Mouse (Mus musculus) heart, postnatal 4 days (tissue): ENCODE measurements around the gene Erc1. TPM values are rescaled to one million over a fixed set of nuclear protein-coding genes. Genes with fewer than 3 reads are reported as not detected.

Experiments
- DNase-seq: peaks from one replicate; pipeline ENCODE4 v3.0.0; 2021
- total RNA-seq, 2 experiments: library from RNA; stranded (reverse); gene quantifications; 2 replicates each; pipeline ENCODE4 v1.2.3; 2021

Erc1 gene
- total RNA-seq, 2 experiments from 2014 or later: 42.2 to 44.4 TPM

GRCm38 (mm10) chr6:119803239-119803638, 44.7 kb downstream of the Erc1 start:
- no peak for DNase-seq

GRCm38 (mm10) chr6:119796911-119797486, 51.0 kb downstream of the Erc1 start:
- DNase-seq: no peak

GRCm38 (mm10) chr6:119796291-119796690, 51.7 kb downstream of the Erc1 start:
- DNase-seq: no peak

GRCm38 (mm10) chr6:119792562-119792961, 55.4 kb downstream of the Erc1 start:
- peak; percentile 70 for DNase-seq

GRCm38 (mm10) chr6:119782416-119782815, 65.6 kb downstream of the Erc1 start:
- DNase-seq: no peak

GRCm38 (mm10) chr6:119781109-119781508, 66.9 kb downstream of the Erc1 start:
- no peak for DNase-seq

- no peak for DNase-seq
These were observed 79.2 kb downstream of the Erc1 start for GRCm38 (mm10) chr6:119768778-119769177.

GRCm38 (mm10) chr6:119764355-119764754, 83.6 kb downstream of the Erc1 start:
- no peak for DNase-seq

- DNase-seq: no peak
These were observed 88.1 kb downstream of the Erc1 start for GRCm38 (mm10) chr6:119759866-119760265.

GRCm38 (mm10) chr6:119758490-119758889, 89.5 kb downstream of the Erc1 start:
- no peak for DNase-seq

- no peak for DNase-seq
These were observed 90.2 kb downstream of the Erc1 start for GRCm38 (mm10) chr6:119757796-119758195.

- DNase-seq: no peak
These were observed 92.1 kb downstream of the Erc1 start for GRCm38 (mm10) chr6:119755866-119756265.

- no peak for DNase-seq
These were observed 98.8 kb downstream of the Erc1 start for GRCm38 (mm10) chr6:119749093-119749635.

- DNase-seq: no peak
These were observed 106.1 kb downstream of the Erc1 start for GRCm38 (mm10) chr6:119741861-119742260.

- no peak for DNase-seq
These were observed 107.4 kb downstream of the Erc1 start for GRCm38 (mm10) chr6:119740541-119740940.

GRCm38 (mm10) chr6:119738638-119739375, 109.2 kb downstream of the Erc1 start:
- DNase-seq: no peak

- DNase-seq: no peak
These were observed 110.3 kb downstream of the Erc1 start for GRCm38 (mm10) chr6:119737716-119738115.

GRCm38 (mm10) chr6:119735937-119736336, 112.0 kb downstream of the Erc1 start:
- no peak for DNase-seq

- no peak for DNase-seq
These were observed 116.8 kb downstream of the Erc1 start for GRCm38 (mm10) chr6:119731155-119731554.

- DNase-seq: no peak
These were observed 132.7 kb downstream of the Erc1 start for GRCm38 (mm10) chr6:119715234-119715633.

GRCm38 (mm10) chr6:119713961-119714360, 134.0 kb downstream of the Erc1 start:
- DNase-seq: peak; percentile 49

GRCm38 (mm10) chr6:119712486-119712885, 135.5 kb downstream of the Erc1 start:
- no peak for DNase-seq

GRCm38 (mm10) chr6:119711649-119712305, 136.2 kb downstream of the Erc1 start:
- DNase-seq: no peak
